In the genomic region with DNA sequence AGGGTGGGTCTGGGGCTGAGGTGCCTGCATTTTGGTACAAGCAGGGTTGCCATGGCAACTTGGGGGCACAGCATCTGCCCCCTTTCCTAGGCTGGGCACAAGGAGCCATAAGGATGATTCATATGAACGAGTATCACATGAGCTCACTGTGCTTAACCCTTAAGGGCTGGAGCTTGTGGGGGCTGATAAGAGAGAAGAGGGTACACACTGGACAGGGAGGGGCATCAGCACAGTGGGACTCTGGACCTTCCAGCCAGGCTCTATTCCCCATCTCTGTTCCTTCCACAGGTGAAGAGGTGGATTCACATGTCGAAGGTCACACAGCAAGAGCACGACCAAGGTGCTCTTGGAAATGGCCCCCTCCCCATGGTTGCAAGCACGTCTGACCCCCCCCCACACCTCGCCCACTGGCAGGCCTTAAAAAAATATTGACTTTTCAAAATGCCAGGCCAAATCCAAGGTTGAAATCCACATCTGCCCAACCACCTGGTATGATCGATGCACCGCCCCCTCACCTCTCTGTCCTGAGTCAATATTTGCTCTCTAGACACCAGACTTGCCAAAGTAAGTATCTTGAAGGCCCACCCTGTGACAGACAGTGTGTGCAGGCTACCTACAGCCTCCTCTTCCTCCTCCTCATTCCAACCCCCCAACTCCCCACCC, we compare ENCODE assay signal across 8 mouse cellular contexts. TPM values are rescaled to one million over a fixed set of nuclear protein-coding genes. Genes with fewer than 3 reads are reported as not detected.
DNase-seq lines count a peak whose midpoint lies in the region; ATAC-seq and TF ChIP-seq lines count a peak whose summit lies in the region.

No protein-coding gene starts in this region.

- peak; percentile 25; the same call in 1 of the 2 replicates for ATAC-seq in forebrain, embryonic 12.5 days (ENCODE audit: low FRiP score)
- ATAC-seq in limb, embryonic 11.5 days (ENCODE audit: insufficient number of reproducible peaks, low FRiP score, low TSS enrichment, low read depth) = no peak
- ATAC-seq in neural tube, embryonic 15.5 days (ENCODE audit: low FRiP score) = peak; percentile 16; the same call in 1 of the 2 replicates

- TF ChIP-seq CTCF in lung, adult 2 months (IDR thresholded peaks at IDR 0.05; ENCODE audit: insufficient read depth, low read length) = no peak

- no peak overlapping the region for H3K27ac ChIP-seq in forebrain, embryonic 12.5 days
- H3K27ac ChIP-seq in limb, embryonic 11.5 days (replicated peaks; ENCODE audit: low read depth, low read length) = no peak overlapping the region
- peak overlapping the region; percentile 67 for H3K27ac ChIP-seq in neural tube, embryonic 15.5 days (replicated peaks)

- H3K27me3 ChIP-seq in forebrain, embryonic 12.5 days = peaks cover 38% of the 10 kb centered on the region
- peaks cover 22% of the 10 kb centered on the region for H3K27me3 ChIP-seq in limb, embryonic 11.5 days (ENCODE audit: control insufficient read depth, insufficient read depth, low read length)
- H3K27me3 ChIP-seq in neural tube, embryonic 15.5 days (replicated peaks) = peaks cover 15% of the 10 kb centered on the region; the same call in 1 of the 2 replicates

- H3K4me1 ChIP-seq in lung, adult 2 months (ENCODE audit: control insufficient read depth, insufficient read depth, low read length) = peaks cover 8% of the 10 kb centered on the region; the same call in 1 of the 2 replicates
- H3K4me1 ChIP-seq in forebrain, embryonic 12.5 days = peaks cover 46% of the 10 kb centered on the region
- H3K4me1 ChIP-seq in limb, embryonic 11.5 days (ENCODE audit: control insufficient read depth, insufficient read depth, low read length) = peaks cover 14% of the 10 kb centered on the region
- H3K4me1 ChIP-seq in neural tube, embryonic 15.5 days = peaks cover 44% of the 10 kb centered on the region

- peak overlapping the region; percentile 89 for H3K4me2 ChIP-seq in forebrain, embryonic 12.5 days
- H3K4me2 ChIP-seq in limb, embryonic 11.5 days (ENCODE audit: low read depth, severe bottlenecking) = peak overlapping the region; percentile 70
- peak overlapping the region; percentile 94 for H3K4me2 ChIP-seq in neural tube, embryonic 15.5 days

- no peaks in the 10 kb centered on the region for H3K36me3 ChIP-seq in forebrain, embryonic 12.5 days (replicated peaks)
- no peaks in the 10 kb centered on the region for H3K36me3 ChIP-seq in limb, embryonic 11.5 days (ENCODE audit: control insufficient read depth, insufficient read depth, low read length)
- no peaks in the 10 kb centered on the region for H3K36me3 ChIP-seq in neural tube, embryonic 15.5 days

- intact Hi-C loops in left cerebral cortex, postnatal 4 days (cut with DNase I) = no loop called here

- TF ChIP-seq POLR2A in lung, adult 2 months (IDR thresholded peaks at IDR 0.05; ENCODE audit: borderline replicate concordance, extremely low read depth, low read depth, low read length) = no peak

- WGBS in lung, adult 2 months = 66% methylated on average over 7 of the region's 7 CpGs
- 63% methylated on average over 7 of the region's 7 CpGs for WGBS in forebrain, embryonic 12.5 days
- 63% methylated on average over 7 of the region's 7 CpGs for WGBS in limb, embryonic 11.5 days
- 61% methylated on average over 7 of the region's 7 CpGs for WGBS in neural tube, embryonic 15.5 days

- DNase-seq in lung, adult 2 months = no peak
- DNase-seq in lung, postnatal 4 days = no peak
- DNase-seq in limb, embryonic 11.5 days (ENCODE audit: low spot score) = no peak
- DNase-seq in right cerebral cortex, postnatal 25 days = no peak
- no peak for DNase-seq in left cerebral cortex, postnatal 4 days
- no peak for DNase-seq in spleen, adult 12 weeks (ENCODE audit: low spot score)

- peak overlapping the region; percentile 49 for H3K9ac ChIP-seq in forebrain, embryonic 12.5 days
- H3K9ac ChIP-seq in limb, embryonic 11.5 days (ENCODE audit: low read length) = peak overlapping the region; percentile 38; the same call in 1 of the 2 replicates
- peak overlapping the region; percentile 74 for H3K9ac ChIP-seq in neural tube, embryonic 15.5 days (replicated peaks)

- peak overlapping the region; percentile 64 for H3K4me3 ChIP-seq in lung, adult 2 months (replicated peaks; ENCODE audit: extremely low read depth, low read depth, low read length)
- H3K4me3 ChIP-seq in forebrain, embryonic 12.5 days (replicated peaks) = peak overlapping the region; percentile 44
- H3K4me3 ChIP-seq in limb, embryonic 11.5 days (ENCODE audit: low read depth, low read length) = peak overlapping the region; percentile 38
- peak overlapping the region; percentile 52 for H3K4me3 ChIP-seq in neural tube, embryonic 15.5 days (replicated peaks)

- H3K9me3 ChIP-seq in forebrain, embryonic 12.5 days = no peaks in the 10 kb centered on the region
- H3K9me3 ChIP-seq in limb, embryonic 11.5 days (ENCODE audit: control insufficient read depth, low read length) = no peaks in the 10 kb centered on the region; the same call in 1 of the 2 replicates
- no peaks in the 10 kb centered on the region for H3K9me3 ChIP-seq in neural tube, embryonic 15.5 days (replicated peaks)

RNA-seq across cellular contexts. Expression of gene Crybb3, which starts 57.8 kb away (rescaled TPM):
- 5.2 and 5.7 TPM in 2 replicates for polyA plus RNA-seq in lung, adult 2 months (2012; rRNA removed)
- 0.95 and 1.1 TPM in 2 replicates for polyA plus RNA-seq in forebrain, embryonic 12.5 days (2016; fragmentation: Nextera tagmentation; extraction: Ambion mirVana)
- 0.39 and 0.78 TPM in 2 replicates for polyA plus RNA-seq in limb, embryonic 11.5 days (2014; fragmentation: Nextera tagmentation; extraction: Ambion mirVana)
- 1.2 and 1.5 TPM in 2 replicates for polyA plus RNA-seq in neural tube, embryonic 15.5 days (2015; fragmentation: Nextera tagmentation; extraction: Ambion mirVana)
- 1 to 10 TPM; 3.9 to 4.2 TPM for total RNA-seq in left cerebral cortex, postnatal 4 days (2021)
